Mouse (Mus musculus) kidney, embryonic 14.5 days (tissue): ENCODE measurements around the gene Ap2a2. TPM values are rescaled to one million over a fixed set of nuclear protein-coding genes. Genes with fewer than 3 reads are reported as not detected.

Experiments used
- ATAC-seq: fragments of 200-750 bp; cut with Nextera tagmentation; 2 replicates; pipeline ENCODE4 v1.8.0; 2017; ENCODE audit warnings: moderate number of reproducible peaks, mild to moderate bottlenecking, moderate TSS enrichment, moderate library complexity; ENCODE audit not compliant: low FRiP score, low TSS enrichment
- H3K27ac ChIP-seq: fragments of 300-500 bp; sonication (generic); 2 replicates; pipeline ENCODE4 v1.5.1; 2014; ENCODE audit warnings: low read depth, mild to moderate bottlenecking, low read length, moderate library complexity, mixed read lengths
- H3K27me3 ChIP-seq: fragments of 300-500 bp; sonication (generic); 2 replicates; pipeline ENCODE4 v1.6.1; 2014; ENCODE audit warnings: mild to moderate bottlenecking, low read length; ENCODE audit not compliant: control insufficient read depth, insufficient read depth
- H3K36me3 ChIP-seq: fragments of 300-500 bp; sonication (generic); 2 replicates; pipeline ENCODE4 v1.6.1; 2014; ENCODE audit warnings: low read length, mixed read lengths; ENCODE audit not compliant: control insufficient read depth, insufficient read depth
- H3K4me1 ChIP-seq: fragments of 300-500 bp; sonication (generic); 2 replicates; pipeline ENCODE4 v1.6.1; 2014; ENCODE audit warnings: low read length, mixed read lengths; ENCODE audit not compliant: control insufficient read depth, insufficient read depth
- H3K4me2 ChIP-seq: fragments of 300-500 bp; sonication (generic); replicated peaks from 2 replicates; pipeline ENCODE4 v1.6.1; 2014; ENCODE audit warnings: low read depth, mild to moderate bottlenecking, low read length
- H3K4me3 ChIP-seq: fragments of 300-500 bp; sonication (generic); 2 replicates; pipeline ENCODE4 v1.5.1; 2014; ENCODE audit warnings: mild to moderate bottlenecking, low read length
- H3K9ac ChIP-seq: fragments of 300-500 bp; sonication (generic); 2 replicates; pipeline ENCODE4 v1.6.1; 2014; ENCODE audit warnings: low read depth, mild to moderate bottlenecking, low read length, moderate library complexity
- H3K9me3 ChIP-seq: fragments of 300-500 bp; sonication (generic); 2 replicates; pipeline ENCODE4 v1.6.1; 2016; ENCODE audit warnings: low read length; ENCODE audit not compliant: control insufficient read depth
- WGBS: fragments of 180-500 bp; shearing (Covaris S2); extraction: QIAGEN DNeasy Blood & Tissue Kit; methylation state at CpG from one replicate; pipeline ENCODE4 v1.1.7; 2014; 5-methylcytosine and 5-hydroxymethylcytosine counted together
- polyA plus RNA-seq: library from polyadenylated mRNA; unstranded; fragments of >200 nt; fragmentation: Nextera tagmentation; extraction: Ambion mirVana; gene quantifications from 2 replicates; pipeline ENCODE4 v1.2.1, GENCODE M21; 2014

The Ap2a2 gene
- polyA plus RNA-seq, 1 experiment from 2014 or later: 76.3 TPM

- Histone ChIP-seq H3K4me3 (no peak overlapping the region), H3K9ac (no peak overlapping the region), H3K27me3 (no peaks in the 10 kb centered on the region), H3K4me1 (no peaks in the 10 kb centered on the region), H3K36me3 (no peaks in the 10 kb centered on the region), H3K4me2 (no peak overlapping the region), H3K9me3 (no peaks in the 10 kb centered on the region), H3K27ac (no peak overlapping the region)
- 74% methylated on average over 2 of the region's 2 CpGs for WGBS
- no peak for ATAC-seq
Observed at GRCm38 (mm10) chr7:141550464-141550863, 11.5 kb upstream of the Ap2a2 start.

- Histone ChIP-seq H3K9ac (no peak overlapping the region), H3K9me3 (no peaks in the 10 kb centered on the region), H3K4me2 (no peak overlapping the region), H3K27me3 (no peaks in the 10 kb centered on the region), H3K4me1 (0 out of 2 replicates have a peak, but pooled peaks cover 4% of the 10 kb centered on the region), H3K4me3 (no peak overlapping the region), H3K27ac (no peak overlapping the region), H3K36me3 (no peaks in the 10 kb centered on the region)
- ATAC-seq: no peak
- WGBS: 72% methylated on average over 4 of the region's 4 CpGs
Observed at GRCm38 (mm10) chr7:141558329-141558776, 3.6 kb upstream of the Ap2a2 start.

GRCm38 (mm10) chr7:141558946-141559345 lies 3.0 kb upstream of the Ap2a2 start:
- no peak overlapping the region for H3K27ac ChIP-seq
- no peaks in the 10 kb centered on the region for H3K9me3 ChIP-seq
- H3K27me3 ChIP-seq: no peaks in the 10 kb centered on the region
- H3K4me1 ChIP-seq: 0 out of 2 replicates have a peak, but pooled peaks cover 6% of the 10 kb centered on the region
- H3K4me3 ChIP-seq: no peak overlapping the region
- no peaks in the 10 kb centered on the region for H3K36me3 ChIP-seq
- no peak overlapping the region for H3K4me2 ChIP-seq
- no peak overlapping the region for H3K9ac ChIP-seq
- no peak for ATAC-seq

DNA sequence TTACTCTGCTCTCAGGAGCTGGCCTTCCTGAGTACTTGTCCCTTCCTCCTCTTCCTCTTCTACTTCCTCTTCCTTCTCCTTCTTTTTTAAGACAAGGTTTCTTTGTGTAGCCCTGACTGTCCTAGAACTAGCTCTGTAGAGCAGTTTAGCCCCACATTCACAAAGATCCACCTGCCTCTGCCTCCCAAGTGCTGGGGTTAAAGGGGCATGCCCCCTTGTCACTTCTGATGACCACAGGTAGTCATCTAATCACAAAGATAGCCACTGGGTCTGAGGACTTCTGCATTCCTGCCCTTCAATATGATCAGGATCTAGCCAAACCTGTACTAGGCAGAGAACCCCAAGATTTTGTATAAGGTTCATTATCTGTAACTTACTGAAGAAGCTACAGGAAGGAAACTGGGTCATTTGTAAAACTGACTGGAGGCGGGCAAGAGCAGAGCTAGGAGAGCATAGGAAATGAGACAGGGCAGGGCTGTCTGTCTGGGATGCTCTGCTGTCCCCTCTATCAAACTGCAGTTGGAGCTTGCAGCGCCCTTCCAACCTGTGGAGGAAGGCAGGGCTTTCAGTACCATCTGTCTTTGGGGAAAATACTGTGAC lies 2.1 kb upstream of the Ap2a2 start:
- Histone ChIP-seq H3K27ac (no peak overlapping the region), H3K27me3 (no peaks in the 10 kb centered on the region), H3K9me3 (no peaks in the 10 kb centered on the region), H3K9ac (no peak overlapping the region), H3K4me3 (no peak overlapping the region), H3K36me3 (no peaks in the 10 kb centered on the region; the same call in 1 of the 2 replicates), H3K4me2 (no peak overlapping the region), H3K4me1 (peaks cover 14% of the 10 kb centered on the region; the same call in 1 of the 2 replicates)
- whole genome bisulfite sequencing: 74% methylated on average over 2 of the region's 2 CpGs
- ATAC-seq: no peak

DNA sequence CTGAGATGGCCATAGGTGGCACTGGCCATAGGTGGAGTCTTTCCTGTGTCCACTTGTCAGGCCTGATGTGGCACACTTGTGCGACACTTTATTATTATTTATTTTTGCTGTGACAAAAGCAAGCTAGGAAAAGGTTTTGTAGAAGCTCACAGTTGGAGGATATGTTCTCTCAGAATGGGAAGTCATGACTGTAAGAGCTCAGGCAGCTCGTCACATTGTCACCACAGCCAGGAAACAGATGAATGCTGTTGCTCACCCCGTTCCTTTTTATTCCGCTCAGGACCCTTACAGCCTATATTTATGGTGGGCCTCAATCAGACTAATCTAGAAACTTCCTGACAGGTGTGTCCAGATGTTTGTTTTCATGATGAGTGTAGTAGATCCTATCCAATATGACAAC lies 1.5 kb upstream of the Ap2a2 start:
- Histone ChIP-seq H3K9me3 (no peaks in the 10 kb centered on the region), H3K27me3 (no peaks in the 10 kb centered on the region), H3K36me3 (peaks cover under 1% of the 10 kb centered on the region; the same call in 1 of the 2 replicates), H3K4me1 (peaks cover 14% of the 10 kb centered on the region; the same call in 1 of the 2 replicates), H3K27ac (no peak overlapping the region), H3K4me2 (no peak overlapping the region), H3K4me3 (no peak overlapping the region), H3K9ac (no peak overlapping the region)
- WGBS: 73% methylated on average over 4 of the region's 4 CpGs
- ATAC-seq: no peak

DNA sequence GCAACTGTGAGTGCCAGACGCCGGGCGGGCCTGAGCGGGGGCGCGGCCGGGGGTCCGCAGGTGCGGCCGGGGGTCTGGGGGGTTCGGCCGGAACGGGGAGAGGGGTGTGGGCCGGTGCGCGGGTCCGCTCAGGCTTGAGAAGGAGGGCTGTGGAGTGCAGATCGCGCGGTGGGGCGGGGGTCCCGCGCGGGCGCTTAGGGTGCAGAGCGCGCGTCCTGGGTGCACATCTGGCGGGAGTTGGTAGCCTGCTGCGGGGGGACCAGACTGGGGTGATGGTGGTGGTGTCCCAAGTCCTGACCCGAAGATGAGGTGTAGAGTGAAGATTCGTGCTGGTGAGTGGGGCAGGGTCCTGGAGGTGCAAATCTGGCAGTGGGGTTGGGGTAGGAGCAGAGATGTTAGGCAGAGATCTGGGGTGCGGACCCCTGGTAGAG lies 463 bp downstream of the Ap2a2 start:
- peak overlapping the region; percentile 54 for H3K4me2 ChIP-seq
- H3K9ac ChIP-seq: peak overlapping the region; percentile 98
- H3K9me3 ChIP-seq: no peaks in the 10 kb centered on the region
- peak overlapping the region; percentile 89 for H3K27ac ChIP-seq
- peak overlapping the region; percentile 99 for H3K4me3 ChIP-seq
- no peaks in the 10 kb centered on the region for H3K27me3 ChIP-seq
- H3K36me3 ChIP-seq: peaks cover 4% of the 10 kb centered on the region; the same call in 1 of the 2 replicates
- WGBS: under 1% methylated on average over 33 of the region's 33 CpGs
- peak; percentile 54 for ATAC-seq
- peaks cover 14% of the 10 kb centered on the region; the same call in 1 of the 2 replicates for H3K4me1 ChIP-seq

GRCm38 (mm10) chr7:141562852-141563427 lies 967 bp downstream of the Ap2a2 start:
- ATAC-seq: peak; percentile 51
- Histone ChIP-seq H3K36me3 (peaks cover 4% of the 10 kb centered on the region; the same call in 1 of the 2 replicates), H3K27me3 (no peaks in the 10 kb centered on the region), H3K4me3 (peak overlapping the region; percentile 99), H3K27ac (peak overlapping the region; percentile 89; the same call in 1 of the 2 replicates), H3K4me2 (peak overlapping the region; percentile 54), H3K9me3 (no peaks in the 10 kb centered on the region), H3K9ac (peak overlapping the region; percentile 98), H3K4me1 (peaks cover 14% of the 10 kb centered on the region; the same call in 1 of the 2 replicates)
- WGBS: 2% methylated on average over 21 of the region's 21 CpGs

GRCm38 (mm10) chr7:141564561-141564960 lies 2.6 kb downstream of the Ap2a2 start:
- 69% methylated on average over 7 of the region's 7 CpGs for WGBS
- H3K4me3 ChIP-seq: no peak overlapping the region
- H3K27ac ChIP-seq: no peak overlapping the region
- H3K4me1 ChIP-seq: peaks cover 14% of the 10 kb centered on the region; the same call in 1 of the 2 replicates
- no peaks in the 10 kb centered on the region for H3K9me3 ChIP-seq
- no peak overlapping the region for H3K9ac ChIP-seq
- peaks cover 4% of the 10 kb centered on the region; the same call in 1 of the 2 replicates for H3K36me3 ChIP-seq
- H3K27me3 ChIP-seq: no peaks in the 10 kb centered on the region
- H3K4me2 ChIP-seq: no peak overlapping the region
- no peak for ATAC-seq

- H3K4me3 ChIP-seq: no peak overlapping the region
- WGBS: 85% methylated on average over 7 of the region's 7 CpGs
- peaks cover 4% of the 10 kb centered on the region; the same call in 1 of the 2 replicates for H3K36me3 ChIP-seq
- no peaks in the 10 kb centered on the region for H3K9me3 ChIP-seq
- H3K4me2 ChIP-seq: no peak overlapping the region
- H3K9ac ChIP-seq: no peak overlapping the region
- no peak for ATAC-seq
- H3K27ac ChIP-seq: no peak overlapping the region
- H3K4me1 ChIP-seq: peaks cover 14% of the 10 kb centered on the region; the same call in 1 of the 2 replicates
- H3K27me3 ChIP-seq: no peaks in the 10 kb centered on the region
Observed at GRCm38 (mm10) chr7:141566587-141566986, 4.6 kb downstream of the Ap2a2 start.
